Mouse (Mus musculus) thymus, adult 2 months (tissue): ENCODE data around the gene Prpsap2. TPM values are rescaled to one million over a fixed set of nuclear protein-coding genes. Genes with fewer than 3 reads are reported as not detected.

Source experiments
- DNase-seq: peaks from one replicate; pipeline ENCODE4 v3.0.0; 2021
- H3K27ac ChIP-seq: fragments of 200-500 bp; 2 replicates; pipeline ENCODE4 v1.5.1; 2012; ENCODE audit warnings: low read length, control low read depth; ENCODE audit not compliant: control insufficient read depth, insufficient read depth
- H3K27me3 ChIP-seq: fragments of 200-500 bp; 2 replicates; pipeline ENCODE4 v1.6.1; 2012; ENCODE audit warnings: mild to moderate bottlenecking, low read length, moderate library complexity, mixed read lengths; ENCODE audit not compliant: control insufficient read depth, insufficient read depth
- H3K36me3 ChIP-seq: fragments of 200-500 bp; 2 replicates; pipeline ENCODE4 v1.6.1; 2012; ENCODE audit warnings: mild to moderate bottlenecking, low read length, moderate library complexity; ENCODE audit not compliant: control insufficient read depth, insufficient read depth
- H3K4me1 ChIP-seq: fragments of 200-500 bp; replicated peaks from 2 replicates; pipeline ENCODE4 v1.6.1; 2012; ENCODE audit warnings: low read length; ENCODE audit not compliant: control insufficient read depth, insufficient read depth
- H3K4me3 ChIP-seq: fragments of 200-500 bp; 2 replicates; pipeline ENCODE4 v1.5.1; 2012; ENCODE audit warnings: mild to moderate bottlenecking, low read length, control low read depth, moderate library complexity; ENCODE audit not compliant: control insufficient read depth, insufficient read depth
- CTCF ChIP-seq: fragments of 200-500 bp; IDR thresholded peaks from 2 replicates; pipeline ENCODE4 v1.5.1; 2012; ENCODE audit warnings: mild to moderate bottlenecking, control low read depth, low read length, moderate library complexity, borderline replicate concordance; ENCODE audit not compliant: control insufficient read depth, poor library complexity, insufficient read depth; ENCODE audit errors: extremely low read depth
- POLR2A ChIP-seq: fragments of 200-500 bp; IDR thresholded peaks from 2 replicates; pipeline ENCODE4 v1.6.1; 2012; ENCODE audit warnings: mild to moderate bottlenecking, low read length, control low read depth, moderate library complexity; ENCODE audit not compliant: control insufficient read depth, poor library complexity, insufficient read depth; ENCODE audit errors: extremely low read depth
- WGBS: fragments of 180-500 bp; shearing (Covaris S2); methylation state at CpG from one replicate; pipeline ENCODE4 v1.1.7; 2018; 5-methylcytosine and 5-hydroxymethylcytosine counted together
- polyA plus RNA-seq: library from polyadenylated mRNA; depleted of rRNA; stranded (reverse); fragments of >200 nt; gene quantifications from 2 replicates; pipeline ENCODE4 v1.2.3, GENCODE M21; 2012

The Prpsap2 gene
- polyA plus RNA-seq, 1 experiment, result 25.4 TPM

GRCm38 (mm10) chr11:61708928-61709327 lies 53.0 kb downstream of the Prpsap2 start:
- no peak for TF ChIP-seq CTCF
- TF ChIP-seq POLR2A, result no peak
- Histone ChIP-seq H3K36me3 (no peaks in the 10 kb centered on the region), H3K27ac (no peak overlapping the region), H3K4me3 (no peak overlapping the region), H3K27me3 (no peaks in the 10 kb centered on the region), H3K4me1 (no peaks in the 10 kb centered on the region)
- WGBS, result 29% methylated on average over 3 of the region's 3 CpGs
- no peak for DNase-seq

GRCm38 (mm10) chr11:61706232-61706631 lies 55.7 kb downstream of the Prpsap2 start:
- no peaks in the 10 kb centered on the region for H3K36me3 ChIP-seq
- H3K27me3 ChIP-seq, result no peaks in the 10 kb centered on the region
- H3K4me1 ChIP-seq, result no peaks in the 10 kb centered on the region
- TF ChIP-seq POLR2A (no peak), CTCF (no peak)
- DNase-seq, result no peak
- WGBS, result 88% methylated on average over 4 of the region's 4 CpGs
- no peak overlapping the region for H3K27ac ChIP-seq
- H3K4me3 ChIP-seq, result no peak overlapping the region

DNA sequence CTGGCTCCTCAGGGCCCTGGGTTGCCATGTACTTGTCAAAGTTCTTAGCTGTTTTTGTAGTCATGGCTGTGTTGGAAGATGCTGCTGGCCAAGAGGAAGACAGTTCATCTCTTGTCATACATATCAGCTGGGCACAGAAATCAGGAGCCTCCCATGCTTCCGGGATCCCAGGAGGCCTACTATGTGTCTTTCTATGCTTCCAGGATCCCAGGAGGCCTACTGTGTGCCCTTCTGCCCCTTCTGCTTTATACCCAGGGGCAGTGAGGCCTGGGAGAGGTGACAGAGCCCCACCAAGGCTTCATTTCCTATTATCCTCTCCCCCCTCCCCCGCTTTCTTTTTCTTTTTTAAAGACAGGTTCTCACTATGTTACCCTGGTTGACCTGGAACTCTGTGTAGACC lies 56.3 kb downstream of the Prpsap2 start:
- WGBS, result 100% methylated on average over 2 of the region's 2 CpGs
- no peaks in the 10 kb centered on the region for H3K27me3 ChIP-seq
- no peak for DNase-seq
- TF ChIP-seq POLR2A (no peak), CTCF (no peak)
- no peak overlapping the region for H3K27ac ChIP-seq
- H3K36me3 ChIP-seq, result no peaks in the 10 kb centered on the region
- H3K4me3 ChIP-seq, result no peak overlapping the region
- H3K4me1 ChIP-seq, result no peaks in the 10 kb centered on the region

DNA sequence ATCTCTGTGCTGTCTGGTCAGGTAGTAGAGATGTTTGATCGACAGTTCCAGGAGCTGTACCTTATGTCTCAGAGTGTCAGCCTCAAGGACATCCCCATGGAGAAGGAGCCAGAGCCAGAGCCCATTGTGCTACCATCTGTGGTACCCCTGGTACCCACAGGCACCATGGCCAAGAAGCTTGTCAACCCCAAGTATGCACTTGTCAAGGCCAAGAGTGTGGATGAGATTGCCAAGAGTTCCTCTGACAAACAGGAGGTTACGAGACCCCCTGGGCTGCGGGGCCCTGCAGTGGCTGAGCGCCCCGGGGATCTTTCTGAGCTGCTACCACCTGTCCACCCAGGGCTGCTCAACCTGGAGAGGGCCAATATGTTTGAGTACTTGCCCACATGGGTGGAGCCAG lies 59.4 kb downstream of the Prpsap2 start:
- no peak overlapping the region for H3K27ac ChIP-seq
- no peak for TF ChIP-seq CTCF
- TF ChIP-seq POLR2A, result no peak
- H3K27me3 ChIP-seq, result no peaks in the 10 kb centered on the region
- H3K4me3 ChIP-seq, result no peak overlapping the region
- no peaks in the 10 kb centered on the region for H3K4me1 ChIP-seq
- 97% methylated on average over 5 of the region's 5 CpGs for WGBS
- no peaks in the 10 kb centered on the region for H3K36me3 ChIP-seq
- DNase-seq, result no peak

DNA sequence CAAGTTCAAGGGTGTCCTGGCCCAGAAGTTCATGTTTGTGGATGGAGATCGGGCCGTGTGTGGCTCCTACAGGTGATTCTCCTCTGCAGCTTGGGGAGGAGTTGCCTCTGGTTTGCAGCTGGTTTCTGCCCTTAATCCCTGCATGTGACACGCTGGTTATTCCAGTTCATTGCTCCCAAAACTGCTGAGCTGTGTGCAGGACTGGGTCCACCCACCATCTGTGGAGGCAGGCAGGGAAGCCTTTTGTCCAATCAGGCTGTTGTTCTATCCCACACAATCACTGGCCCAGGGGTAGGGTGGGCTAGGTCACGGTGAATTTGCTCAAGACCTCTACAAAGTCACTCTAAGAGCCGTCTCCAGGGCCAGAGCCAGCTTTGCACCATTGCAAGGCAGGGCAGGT lies 60.2 kb downstream of the Prpsap2 start:
- DNase-seq, result no peak
- Histone ChIP-seq H3K4me3 (no peak overlapping the region), H3K36me3 (no peaks in the 10 kb centered on the region), H3K4me1 (no peaks in the 10 kb centered on the region), H3K27me3 (no peaks in the 10 kb centered on the region), H3K27ac (no peak overlapping the region)
- TF ChIP-seq POLR2A, result no peak
- no peak for TF ChIP-seq CTCF
- WGBS, result 88% methylated on average over 5 of the region's 5 CpGs

DNA sequence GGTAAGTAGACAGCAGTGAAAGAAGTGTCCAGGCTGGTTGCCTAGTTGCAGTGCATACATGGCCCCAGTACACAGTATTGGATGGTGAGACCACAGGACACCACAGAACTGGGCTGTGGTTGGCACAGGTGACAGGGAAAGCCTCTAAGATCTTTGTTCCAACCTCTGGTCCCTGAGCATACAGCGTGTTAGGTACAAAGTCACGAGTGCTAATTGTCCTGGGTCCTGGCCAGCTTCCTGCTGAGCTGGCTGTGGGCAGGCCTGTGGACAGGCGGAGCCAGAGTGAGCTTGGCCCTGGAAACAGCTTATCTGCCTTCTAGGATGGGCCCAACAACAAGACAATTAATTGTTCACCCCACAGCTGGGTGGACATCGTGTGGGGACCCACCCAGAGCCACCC lies 62.0 kb downstream of the Prpsap2 start:
- no peak for TF ChIP-seq CTCF
- TF ChIP-seq POLR2A, result no peak
- no peaks in the 10 kb centered on the region for H3K27me3 ChIP-seq
- DNase-seq, result no peak
- H3K36me3 ChIP-seq, result no peaks in the 10 kb centered on the region
- 60% methylated on average over 4 of the region's 4 CpGs for WGBS
- H3K4me1 ChIP-seq, result no peaks in the 10 kb centered on the region
- H3K27ac ChIP-seq, result no peak overlapping the region
- no peak overlapping the region for H3K4me3 ChIP-seq

DNA sequence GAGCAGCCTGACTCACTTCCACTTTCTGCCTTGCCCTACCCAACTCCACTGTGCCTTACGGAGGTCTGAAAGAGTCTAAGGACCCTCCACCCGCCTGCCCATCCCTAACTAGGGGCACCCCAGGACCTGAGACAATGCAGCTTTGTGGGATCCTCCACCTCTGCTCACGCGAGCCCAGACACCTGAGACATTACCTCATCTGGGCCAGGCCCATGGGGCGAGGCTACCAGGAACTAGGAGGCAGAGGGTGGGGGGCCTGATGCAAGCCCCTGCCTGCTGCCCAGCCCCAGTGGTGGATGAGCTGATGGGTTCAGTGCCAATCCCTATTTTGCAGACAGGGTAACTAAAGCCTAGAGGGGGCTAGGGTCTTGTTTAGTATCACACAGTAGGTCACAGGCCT lies 62.4 kb downstream of the Prpsap2 start:
- Histone ChIP-seq H3K4me1 (no peaks in the 10 kb centered on the region), H3K27me3 (no peaks in the 10 kb centered on the region), H3K36me3 (no peaks in the 10 kb centered on the region), H3K27ac (no peak overlapping the region), H3K4me3 (no peak overlapping the region)
- 88% methylated on average over 5 of the region's 5 CpGs for WGBS
- no peak for TF ChIP-seq CTCF
- TF ChIP-seq POLR2A, result no peak
- DNase-seq, result no peak

DNA sequence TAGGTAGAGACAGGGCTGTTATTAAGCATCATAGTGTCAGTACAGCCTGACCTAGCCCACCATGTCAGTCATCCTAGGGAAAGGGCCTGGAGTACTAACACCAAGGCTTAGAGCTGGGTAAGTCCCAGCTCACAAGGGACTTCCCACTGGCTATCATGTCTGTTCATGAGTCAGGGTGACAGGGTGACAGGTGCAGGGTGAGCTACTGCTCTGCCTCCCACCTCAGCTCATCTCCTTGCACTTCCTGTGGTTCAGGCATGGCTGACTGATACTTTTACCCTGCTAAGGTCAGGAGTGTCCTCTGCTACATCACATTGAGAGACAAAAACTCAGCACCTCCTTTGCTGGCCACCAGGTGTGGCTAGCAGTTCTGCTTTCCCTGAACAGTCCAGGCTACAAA lies 63.0 kb downstream of the Prpsap2 start:
- no peak overlapping the region for H3K27ac ChIP-seq
- no peaks in the 10 kb centered on the region for H3K4me1 ChIP-seq
- no peaks in the 10 kb centered on the region for H3K27me3 ChIP-seq
- H3K4me3 ChIP-seq, result no peak overlapping the region
- no peak for DNase-seq
- TF ChIP-seq POLR2A, result no peak
- no peak for TF ChIP-seq CTCF
- no peaks in the 10 kb centered on the region for H3K36me3 ChIP-seq
